Mouse (Mus musculus) spleen, adult 10 weeks (tissue): Measurements from ENCODE around the gene Gm10644. TPM values are rescaled to one million over a fixed set of nuclear protein-coding genes. Genes with fewer than 3 reads are reported as not detected.

ENCODE experiments used
- polyA plus RNA-seq: library from polyadenylated mRNA; stranded (reverse); fragments of 350-450 nt; fragmentation: Illumina TruSeq; extraction: RNeasy Lipid Tissue Mini Kit (QIAGEN cat#74804); gene quantifications from one replicate; pipeline ENCODE4 v1.2.3, GENCODE M21; 2015; ENCODE audit warnings: low replicate concordance; ENCODE audit not compliant: insufficient read depth

Gm10644 gene
- polyA plus RNA-seq = 1.3 TPM

DNA sequence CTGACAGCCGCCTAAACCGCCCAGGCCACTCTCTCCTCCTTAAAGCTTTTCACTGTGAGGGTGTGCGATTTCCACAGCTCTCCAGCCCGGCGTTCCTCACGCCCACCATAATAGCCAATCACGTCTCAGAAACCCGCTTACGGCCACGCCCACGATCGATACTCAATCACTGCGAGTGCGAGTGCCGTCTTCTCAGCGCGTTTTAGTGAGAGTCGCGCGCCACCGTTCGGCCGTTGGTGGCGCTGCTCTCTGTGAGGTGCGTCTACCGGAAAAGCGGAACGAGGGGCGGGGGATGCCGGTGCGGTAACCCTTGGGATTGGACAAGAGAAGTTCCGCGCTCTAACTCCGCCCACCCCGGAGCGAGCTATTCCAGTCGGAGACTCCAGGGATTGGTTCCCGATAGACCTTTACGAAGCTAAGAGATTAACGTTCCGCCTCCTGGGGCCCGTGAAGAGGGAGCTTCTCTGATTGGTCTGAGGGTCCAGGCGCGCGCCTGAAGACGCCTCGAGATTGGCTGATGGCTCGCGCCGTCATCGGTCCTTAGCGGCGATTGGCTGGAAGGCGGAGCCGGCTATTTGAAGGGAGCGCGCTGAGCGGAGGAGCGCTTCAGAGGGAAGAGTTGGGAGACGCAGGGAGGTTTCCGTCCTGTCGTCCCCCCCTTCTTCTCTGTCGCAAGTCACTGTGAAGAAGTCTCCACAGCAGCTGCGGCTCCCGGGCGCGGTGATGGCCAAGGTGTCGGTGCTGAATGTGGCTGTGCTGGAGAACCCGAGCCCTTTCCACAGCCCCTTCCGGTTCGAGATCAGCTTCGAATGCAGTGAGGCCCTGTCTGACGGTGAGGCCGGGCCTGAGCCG is at the start of gene Gm10644, which contains the start of gene Asf1b:
Gene Gm10644 (minus strand): TSS at position 100 of the 852 bp plus-strand sequence.
Gene Asf1b (plus strand): TSS at position 402 of the 852 bp plus-strand sequence.

GRCm38 (mm10) chr8:84001281-84002000 is 46.4 kb upstream of the Gm10644 start, which contains the start of gene 1700067K01Rik:
1700067K01Rik (plus strand) TSS chr8:84001502.

DNA sequence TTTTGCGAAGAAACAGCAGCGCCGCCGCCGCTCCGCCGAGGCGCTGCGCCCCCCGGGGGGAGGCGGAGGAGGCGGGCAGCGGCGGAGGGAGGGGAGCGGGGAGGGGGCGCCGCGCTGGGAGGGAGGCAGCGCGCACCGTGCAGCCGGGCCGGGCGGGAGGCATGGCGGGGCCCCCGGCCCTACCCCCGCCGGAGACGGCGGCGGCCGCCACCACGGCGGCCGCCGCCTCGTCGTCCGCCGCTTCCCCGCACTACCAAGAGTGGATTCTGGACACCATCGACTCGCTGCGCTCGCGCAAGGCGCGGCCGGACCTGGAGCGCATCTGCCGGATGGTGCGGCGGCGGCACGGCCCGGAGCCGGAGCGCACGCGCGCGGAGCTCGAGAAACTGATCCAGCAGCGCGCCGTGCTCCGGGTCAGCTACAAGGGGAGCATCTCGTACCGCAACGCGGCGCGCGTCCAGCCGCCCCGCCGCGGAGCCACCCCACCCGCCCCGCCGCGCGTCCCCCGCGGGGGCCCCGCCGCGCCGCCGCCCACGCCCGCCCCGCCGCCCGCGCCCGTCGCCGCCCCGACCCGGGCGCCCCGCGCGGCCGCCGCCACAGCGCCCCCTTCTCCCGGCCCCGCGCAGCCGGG is 42.6 kb upstream of the Gm10644 start, which contains the start of gene Samd1:
Gene Samd1 (plus strand): TSS at position 162 of the 631 bp plus-strand sequence.

GRCm38 (mm10) chr8:83972150-83973120 is 17.4 kb upstream of the Gm10644 start, which contains the start of gene Prkaca:
Prkaca (plus strand) TSS chr8:83972993.

DNA sequence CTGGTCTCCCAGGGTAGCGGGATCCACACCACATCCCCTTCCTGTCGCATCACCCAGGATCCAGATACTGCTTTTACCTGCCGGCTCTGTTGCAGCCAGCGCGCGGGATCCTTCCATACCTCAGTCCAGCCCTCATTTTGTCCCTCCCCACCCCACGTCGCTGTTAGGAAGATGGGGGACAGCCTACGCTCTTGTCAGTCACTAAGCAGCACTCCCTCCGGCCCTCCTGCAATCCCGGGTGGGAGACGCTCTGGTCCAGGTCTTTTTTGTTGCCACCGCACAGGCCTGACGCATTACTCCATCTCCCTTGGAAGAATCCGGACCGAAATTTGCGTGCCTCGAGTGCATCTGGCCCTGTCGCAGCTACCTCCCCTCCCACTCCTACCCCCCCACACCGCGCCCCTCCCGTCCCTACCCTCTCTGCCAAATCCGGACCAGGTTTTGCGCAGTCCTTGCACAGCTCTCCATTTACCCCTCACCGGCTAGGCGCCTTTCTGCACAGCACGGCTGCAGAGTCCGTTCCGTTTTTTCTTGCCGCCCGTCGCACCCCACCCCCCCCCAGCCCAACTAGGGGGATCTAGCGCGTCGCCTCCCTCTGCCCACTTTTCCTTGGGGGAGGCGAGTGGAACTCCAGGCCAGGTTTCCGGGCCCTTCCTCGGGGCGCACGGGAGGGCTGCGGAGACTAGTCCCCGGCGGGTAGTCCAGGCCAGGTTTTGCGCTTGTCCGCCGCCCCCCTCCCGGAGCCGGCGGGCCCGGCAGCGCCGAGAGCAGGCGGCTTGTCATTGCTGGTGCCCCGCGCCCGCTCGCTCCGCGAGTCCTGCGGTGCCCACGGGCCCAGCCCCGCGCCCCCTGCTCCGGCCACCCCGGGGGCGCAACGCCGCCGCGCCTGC is 55.4 kb downstream of the Gm10644 start, which contains the start of gene Adgrl1:
Gene Adgrl1 (plus strand): TSS at position 743 of the 890 bp plus-strand sequence.

Other genes starting within 250 kb of the Gm10644 start
- gene Ddx39, start 240.0 kb downstream of the Gm10644 start, polyA plus RNA-seq = 70.5 TPM
- 248 TPM for gene Adgre5, start 213.9 kb downstream of the Gm10644 start, polyA plus RNA-seq
- gene Adgrl1, start 55.1 kb downstream of the Gm10644 start, polyA plus RNA-seq = 7.0 TPM
- gene Asf1b, start 302 bp upstream of the Gm10644 start, polyA plus RNA-seq = 20.3 TPM
- 31.7 TPM for gene Prkaca, start 17.8 kb upstream of the Gm10644 start, polyA plus RNA-seq
- gene Samd1, start 42.5 kb upstream of the Gm10644 start, polyA plus RNA-seq = 27.6 TPM
- 0.57 TPM for gene 1700067K01Rik, start 46.3 kb upstream of the Gm10644 start, polyA plus RNA-seq
- gene 2210011C24Rik, start 57.0 kb upstream of the Gm10644 start, polyA plus RNA-seq = not detected
- gene Palm3, start 66.3 kb upstream of the Gm10644 start, polyA plus RNA-seq = 0.30 TPM
- gene Il27ra, start 87.4 kb upstream of the Gm10644 start, polyA plus RNA-seq = 60.8 TPM
- not detected for gene Rln3, start 89.8 kb upstream of the Gm10644 start, polyA plus RNA-seq
- gene Gm10643, start 109.9 kb upstream of the Gm10644 start, polyA plus RNA-seq = 2.0 TPM
- 10.4 TPM for gene Rfx1, start 111.6 kb upstream of the Gm10644 start, polyA plus RNA-seq
- gene Dcaf15, start 149.6 kb upstream of the Gm10644 start, polyA plus RNA-seq = 17.1 TPM
- 4.2 TPM for gene Podnl1, start 170.8 kb upstream of the Gm10644 start, polyA plus RNA-seq
- gene Cc2d1a, start 192.7 kb upstream of the Gm10644 start, polyA plus RNA-seq = 5.1 TPM
- gene 4930432K21Rik, start 192.8 kb upstream of the Gm10644 start, polyA plus RNA-seq = 0.68 TPM
- not detected for gene Nanos3, start 230.0 kb upstream of the Gm10644 start, polyA plus RNA-seq